Mouse (Mus musculus): ENCODE data around the gene Rai1. TPM values are rescaled to one million over a fixed set of nuclear protein-coding genes. Genes with fewer than 3 reads are reported as not detected.

Rai1 gene
- polyA plus RNA-seq, 1 experiment from 2014 or later = 28.1 TPM

DNA sequence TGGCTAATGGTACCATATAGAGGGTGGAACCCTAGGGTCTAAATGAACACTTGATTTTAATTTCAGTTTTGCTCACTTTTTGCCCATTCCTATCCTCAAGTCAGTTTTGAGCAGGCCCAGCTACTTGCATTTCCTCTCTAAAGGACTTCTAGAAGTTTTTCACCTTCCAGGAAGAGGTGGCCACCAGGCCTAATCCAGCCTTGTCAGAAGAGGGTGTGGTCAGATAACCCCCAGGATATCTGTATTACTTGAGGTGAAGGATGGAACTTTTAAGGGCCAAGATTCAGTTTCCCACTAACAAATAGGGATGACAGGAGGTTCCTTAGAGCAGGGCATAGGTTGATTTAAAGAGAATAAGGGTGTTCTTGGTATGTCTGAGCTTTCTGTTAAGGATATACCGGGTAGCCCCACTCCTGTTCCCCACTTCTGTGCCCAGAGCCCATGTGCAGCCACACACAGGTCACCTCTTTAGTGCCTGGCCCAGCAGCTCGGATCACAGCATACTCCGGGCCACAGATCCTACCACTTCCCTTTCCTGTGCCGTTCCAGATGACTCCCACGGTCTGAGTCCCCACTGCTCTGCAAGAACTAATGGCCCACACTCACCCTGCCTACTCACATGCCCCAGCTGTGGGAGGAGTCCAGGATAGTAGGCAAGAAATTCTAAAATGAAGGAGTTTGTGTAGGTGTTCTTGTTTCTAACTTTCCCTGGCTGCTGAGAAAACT lies 14.0 kb upstream of the Rai1 start:
- ATAC-seq (ENCODE audit: low FRiP score) = no peak
- 77% methylated on average over 5 of the region's 5 CpGs for WGBS

DNA sequence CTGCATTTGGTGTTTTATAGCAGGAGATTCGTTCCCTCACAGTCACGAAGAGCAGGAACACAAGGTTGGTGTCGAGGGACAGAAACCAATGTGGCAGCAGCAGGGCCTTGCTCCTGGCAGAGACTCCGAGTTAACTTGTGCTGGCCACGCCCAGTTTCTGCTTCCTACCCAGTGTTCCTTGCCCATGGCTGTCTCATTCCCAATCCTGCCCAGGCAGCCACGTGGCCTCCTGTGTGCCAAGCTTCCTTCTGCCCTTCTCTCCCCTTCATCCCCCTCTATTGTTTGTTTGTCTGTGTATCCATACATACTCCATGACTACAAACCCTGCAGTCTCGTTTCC lies 13.4 kb upstream of the Rai1 start:
- Histone ChIP-seq H3K4me3 (ENCODE audit: low read depth, low read length) (no peak overlapping the region), H3K4me2 (replicated peaks; ENCODE audit: low read depth, low read length) (no peak overlapping the region), H3K9me3 (ENCODE audit: control insufficient read depth, low read length) (no peaks in the 10 kb centered on the region), H3K36me3 (ENCODE audit: control insufficient read depth, insufficient read depth, low read length) (no peaks in the 10 kb centered on the region), H3K27me3 (ENCODE audit: control insufficient read depth, insufficient read depth, low read length) (no peaks in the 10 kb centered on the region), H3K9ac (ENCODE audit: low read depth, low read length) (no peak overlapping the region), H3K4me1 (replicated peaks; ENCODE audit: control insufficient read depth, insufficient read depth, low read length) (peaks cover 8% of the 10 kb centered on the region), H3K27ac (ENCODE audit: low read depth, low read length) (no peak overlapping the region)
- 69% methylated on average over 7 of the region's 7 CpGs for WGBS
- ATAC-seq (ENCODE audit: low FRiP score) (no peak), DNase-seq (ENCODE audit: low spot score) (no peak)

More for the DNA sequence above, 14.0 kb upstream of the Rai1 start:
- Histone ChIP-seq H3K27me3 (ENCODE audit: control insufficient read depth, insufficient read depth, low read length) (no peaks in the 10 kb centered on the region), H3K27ac (ENCODE audit: low read depth, low read length) (no peak overlapping the region), H3K9ac (ENCODE audit: low read depth, low read length) (no peak overlapping the region), H3K4me1 (replicated peaks; ENCODE audit: control insufficient read depth, insufficient read depth, low read length) (peaks cover 8% of the 10 kb centered on the region), H3K4me3 (ENCODE audit: low read depth, low read length) (no peak overlapping the region), H3K9me3 (ENCODE audit: control insufficient read depth, low read length) (no peaks in the 10 kb centered on the region), H3K36me3 (ENCODE audit: control insufficient read depth, insufficient read depth, low read length) (no peaks in the 10 kb centered on the region), H3K4me2 (replicated peaks; ENCODE audit: low read depth, low read length) (no peak overlapping the region)
- no peak for DNase-seq (ENCODE audit: low spot score)

DNA sequence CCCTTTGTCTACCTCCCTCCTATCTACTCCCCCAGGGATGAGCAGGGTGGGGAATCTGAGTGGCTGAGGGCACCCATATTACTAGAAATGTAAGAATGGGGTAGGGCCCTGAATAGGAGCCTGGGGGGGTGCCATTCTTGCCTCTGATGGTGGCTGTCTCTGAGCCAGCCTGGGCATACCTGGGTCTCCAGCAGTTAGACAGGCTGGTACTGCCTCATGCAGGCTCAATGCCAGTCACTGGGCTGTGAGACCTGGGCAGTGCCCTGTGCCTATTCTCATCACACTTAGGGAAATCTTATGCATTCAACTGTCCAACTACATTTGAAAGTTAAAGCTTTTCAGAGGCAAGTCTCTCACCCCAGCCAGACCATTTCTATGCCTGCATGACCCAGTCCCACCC lies 11.6 kb upstream of the Rai1 start:
- no peaks in the 10 kb centered on the region for H3K9me3 ChIP-seq (ENCODE audit: control insufficient read depth, low read length)
- DNase-seq (ENCODE audit: low spot score) (no peak), ATAC-seq (ENCODE audit: low FRiP score) (no peak)
- H3K27ac ChIP-seq (ENCODE audit: low read depth, low read length) = peak overlapping the region; percentile 76
- H3K9ac ChIP-seq (ENCODE audit: low read depth, low read length) = no peak overlapping the region
- no peak overlapping the region for H3K4me3 ChIP-seq (ENCODE audit: low read depth, low read length)
- no peak overlapping the region for H3K4me2 ChIP-seq (replicated peaks; ENCODE audit: low read depth, low read length)
- H3K4me1 ChIP-seq (replicated peaks; ENCODE audit: control insufficient read depth, insufficient read depth, low read length) = peaks cover 8% of the 10 kb centered on the region
- no peaks in the 10 kb centered on the region for H3K27me3 ChIP-seq (ENCODE audit: control insufficient read depth, insufficient read depth, low read length)
- H3K36me3 ChIP-seq (ENCODE audit: control insufficient read depth, insufficient read depth, low read length) = no peaks in the 10 kb centered on the region

DNA sequence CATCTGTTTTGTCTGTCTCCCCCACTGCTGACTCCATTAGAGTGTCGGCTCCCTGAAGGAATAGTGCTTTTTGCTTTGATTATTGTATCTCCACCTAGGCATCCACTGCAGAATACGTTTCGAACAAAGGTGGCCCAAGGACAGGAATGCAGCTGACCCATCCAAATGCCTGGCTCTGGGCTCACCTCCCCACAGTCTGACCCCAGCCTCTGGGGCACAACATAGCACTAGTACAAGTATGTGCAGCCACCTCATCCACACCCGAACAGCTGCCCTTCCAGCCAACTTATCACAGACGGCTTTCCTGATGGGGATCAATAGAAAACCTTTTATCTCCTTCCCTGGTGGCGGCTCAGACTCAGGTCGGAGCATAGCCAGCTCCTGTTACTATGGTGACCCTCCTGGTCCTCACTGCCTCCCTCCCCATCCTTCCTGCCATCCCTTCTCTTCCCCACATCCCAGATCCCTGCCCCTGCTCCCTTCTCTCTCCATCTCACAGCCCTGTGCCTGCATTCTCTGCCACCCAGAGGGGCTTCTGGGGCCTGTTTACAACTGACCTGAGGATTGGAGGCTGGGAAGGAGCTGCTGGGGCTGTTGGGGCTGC lies 10.7 kb upstream of the Rai1 start:
- no peaks in the 10 kb centered on the region for H3K36me3 ChIP-seq (ENCODE audit: control insufficient read depth, insufficient read depth, low read length)
- whole genome bisulfite sequencing = 36% methylated on average over 7 of the region's 7 CpGs
- peak overlapping the region; percentile 76 for H3K27ac ChIP-seq (ENCODE audit: low read depth, low read length)
- no peak overlapping the region for H3K4me2 ChIP-seq (replicated peaks; ENCODE audit: low read depth, low read length)
- peak; percentile 71 for ATAC-seq (ENCODE audit: low FRiP score)
- no peaks in the 10 kb centered on the region for H3K27me3 ChIP-seq (ENCODE audit: control insufficient read depth, insufficient read depth, low read length)
- DNase-seq (ENCODE audit: low spot score) = peak; percentile 31
- H3K4me1 ChIP-seq (replicated peaks; ENCODE audit: control insufficient read depth, insufficient read depth, low read length) = peaks cover 8% of the 10 kb centered on the region
- no peak overlapping the region for H3K4me3 ChIP-seq (ENCODE audit: low read depth, low read length)
- H3K9me3 ChIP-seq (ENCODE audit: control insufficient read depth, low read length) = no peaks in the 10 kb centered on the region
- no peak overlapping the region for H3K9ac ChIP-seq (ENCODE audit: low read depth, low read length)

DNA sequence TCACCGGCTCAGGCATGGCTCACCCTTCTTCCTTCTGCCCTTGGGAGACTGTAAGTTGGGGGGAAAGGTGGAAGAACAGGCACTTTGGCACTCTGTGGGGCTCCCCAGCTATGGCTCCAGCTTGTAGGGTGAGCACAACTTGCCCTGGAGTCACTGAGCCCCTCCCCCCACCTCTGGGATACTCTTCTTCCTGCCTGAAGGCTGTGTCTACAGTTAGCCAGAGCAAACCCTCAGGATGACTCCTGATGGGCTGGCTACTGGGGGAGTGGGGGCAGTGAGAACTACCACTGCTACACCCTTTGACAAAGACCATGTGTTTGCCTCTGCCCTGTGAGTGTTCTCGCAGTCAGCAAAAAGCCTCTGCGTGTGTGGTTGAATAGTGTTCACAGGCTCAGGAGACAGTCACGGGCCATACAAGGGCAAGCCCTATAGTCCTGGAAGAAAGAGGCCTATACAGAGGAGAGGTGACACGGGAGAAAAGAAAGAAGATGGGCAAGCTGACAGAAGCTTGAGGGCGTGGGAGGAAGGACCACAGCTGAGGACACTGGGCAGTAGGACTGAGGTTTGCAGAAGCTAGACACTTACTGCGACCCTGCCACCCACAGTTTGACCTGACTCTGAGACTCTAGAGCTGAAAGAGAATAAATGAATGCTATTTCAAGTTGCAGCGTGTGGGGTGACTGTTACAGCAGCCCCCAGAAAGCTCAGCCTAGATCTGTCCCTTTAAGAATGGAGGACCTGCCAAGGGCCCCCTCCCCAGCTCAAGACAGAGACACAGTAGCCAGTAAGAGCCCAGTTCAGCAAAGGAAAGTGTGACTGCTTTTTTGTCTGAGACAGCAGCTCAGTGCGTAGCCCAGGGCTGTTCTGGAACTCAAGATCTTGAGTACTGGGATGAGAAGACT lies 9.7 kb upstream of the Rai1 start:
- Histone ChIP-seq H3K36me3 (ENCODE audit: control insufficient read depth, insufficient read depth, low read length) (no peaks in the 10 kb centered on the region), H3K4me2 (replicated peaks; ENCODE audit: low read depth, low read length) (no peak overlapping the region), H3K27me3 (ENCODE audit: control insufficient read depth, insufficient read depth, low read length) (no peaks in the 10 kb centered on the region), H3K4me3 (ENCODE audit: low read depth, low read length) (no peak overlapping the region), H3K9me3 (ENCODE audit: control insufficient read depth, low read length) (no peaks in the 10 kb centered on the region), H3K9ac (ENCODE audit: low read depth, low read length) (peak overlapping the region; percentile 16; the same call in 1 of the 2 replicates), H3K4me1 (replicated peaks; ENCODE audit: control insufficient read depth, insufficient read depth, low read length) (peaks cover 8% of the 10 kb centered on the region), H3K27ac (ENCODE audit: low read depth, low read length) (peak overlapping the region; percentile 76)
- peak; percentile 43; the same call in 1 of the 2 replicates for ATAC-seq (ENCODE audit: low FRiP score)
- DNase-seq (ENCODE audit: low spot score) = peak; percentile 39
- WGBS = 39% methylated on average over 9 of the region's 9 CpGs

DNA sequence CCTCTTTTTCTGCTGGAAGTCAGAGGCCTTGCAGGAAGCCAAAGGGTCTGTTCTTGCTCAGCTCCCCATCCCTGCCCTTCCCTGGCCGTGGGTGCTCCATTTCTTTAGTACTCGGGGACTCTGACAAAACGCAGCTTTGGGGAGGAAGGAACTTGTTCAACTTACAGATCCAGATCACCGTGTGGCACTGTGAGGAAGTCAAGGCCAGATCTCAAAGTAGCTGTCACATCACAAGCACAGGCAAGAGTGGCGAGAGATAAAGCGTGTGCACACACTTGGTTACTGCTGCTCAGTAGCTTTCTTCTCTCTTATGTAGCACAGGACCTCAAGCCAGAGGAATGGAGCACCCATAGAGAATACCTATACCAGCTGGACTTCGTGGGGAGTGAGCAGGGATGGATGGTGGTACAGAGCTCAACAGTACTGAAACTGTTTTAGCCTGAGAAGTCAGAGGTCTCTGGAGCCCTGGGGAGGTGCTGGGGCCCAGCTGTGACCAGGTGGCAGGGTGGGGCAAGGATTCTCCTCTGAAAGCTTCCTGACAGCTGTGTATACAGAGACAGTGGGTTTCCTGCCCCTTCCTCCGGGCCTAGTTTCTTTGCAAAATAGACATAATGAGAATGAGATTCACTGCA lies 5.1 kb upstream of the Rai1 start:
- H3K9me3 ChIP-seq (ENCODE audit: control insufficient read depth, low read length) = no peaks in the 10 kb centered on the region
- no peak overlapping the region for H3K4me2 ChIP-seq (replicated peaks; ENCODE audit: low read depth, low read length)
- no peaks in the 10 kb centered on the region for H3K27me3 ChIP-seq (ENCODE audit: control insufficient read depth, insufficient read depth, low read length)
- no peak overlapping the region for H3K4me3 ChIP-seq (ENCODE audit: low read depth, low read length)
- H3K36me3 ChIP-seq (ENCODE audit: control insufficient read depth, insufficient read depth, low read length) = no peaks in the 10 kb centered on the region
- ATAC-seq (ENCODE audit: low FRiP score) (no peak), DNase-seq (ENCODE audit: low spot score) (no peak)
- WGBS = 67% methylated on average over 8 of the region's 8 CpGs
- H3K9ac ChIP-seq (ENCODE audit: low read depth, low read length) = no peak overlapping the region
- no peak overlapping the region for H3K27ac ChIP-seq (ENCODE audit: low read depth, low read length)
- H3K4me1 ChIP-seq (replicated peaks; ENCODE audit: control insufficient read depth, insufficient read depth, low read length) = peaks cover 8% of the 10 kb centered on the region

DNA sequence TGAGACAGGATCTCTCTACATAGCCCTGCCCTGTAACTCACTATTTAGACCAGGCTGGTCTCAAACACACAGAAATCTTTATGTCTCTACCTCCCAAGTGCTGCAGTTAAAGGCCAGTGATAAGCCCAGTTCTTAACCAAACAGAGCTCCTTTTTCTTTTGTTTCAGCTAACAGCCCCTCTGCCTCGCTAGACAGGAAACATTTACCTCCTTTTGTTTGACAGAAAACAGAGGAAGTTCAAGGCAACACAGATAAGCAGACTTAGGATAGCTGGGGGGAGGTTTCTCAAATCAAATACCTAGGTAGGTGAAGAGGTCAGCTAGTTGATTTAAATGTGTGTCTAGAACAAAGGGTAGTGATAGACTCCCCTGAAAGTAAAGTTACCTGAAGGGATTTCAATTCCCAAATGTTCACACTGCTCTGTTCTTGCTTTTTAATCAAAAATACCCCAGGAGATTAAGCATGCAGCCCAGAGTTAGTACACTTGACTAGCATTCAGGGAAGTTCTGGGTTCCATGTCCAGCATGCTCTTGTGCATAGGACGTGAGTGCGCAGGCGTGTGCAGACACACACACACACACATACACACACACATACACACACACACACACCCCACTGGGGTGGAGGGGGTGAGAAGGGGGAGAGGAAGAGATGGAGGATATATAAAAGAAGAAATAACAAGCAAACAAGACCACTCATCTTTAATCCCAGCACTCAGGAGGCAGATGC lies 3.8 kb upstream of the Rai1 start:
- DNase-seq (ENCODE audit: low spot score) (no peak), ATAC-seq (ENCODE audit: low FRiP score) (no peak)
- no peak overlapping the region for H3K9ac ChIP-seq (ENCODE audit: low read depth, low read length)
- no peaks in the 10 kb centered on the region for H3K27me3 ChIP-seq (ENCODE audit: control insufficient read depth, insufficient read depth, low read length)
- no peaks in the 10 kb centered on the region for H3K4me1 ChIP-seq (replicated peaks; ENCODE audit: control insufficient read depth, insufficient read depth, low read length)
- no peak overlapping the region for H3K4me2 ChIP-seq (replicated peaks; ENCODE audit: low read depth, low read length)
- H3K27ac ChIP-seq (ENCODE audit: low read depth, low read length) = no peak overlapping the region
- no peak overlapping the region for H3K4me3 ChIP-seq (ENCODE audit: low read depth, low read length)
- H3K36me3 ChIP-seq (ENCODE audit: control insufficient read depth, insufficient read depth, low read length) = no peaks in the 10 kb centered on the region
- 88% methylated on average over 4 of the region's 4 CpGs for WGBS
- no peaks in the 10 kb centered on the region for H3K9me3 ChIP-seq (ENCODE audit: control insufficient read depth, low read length)

DNA sequence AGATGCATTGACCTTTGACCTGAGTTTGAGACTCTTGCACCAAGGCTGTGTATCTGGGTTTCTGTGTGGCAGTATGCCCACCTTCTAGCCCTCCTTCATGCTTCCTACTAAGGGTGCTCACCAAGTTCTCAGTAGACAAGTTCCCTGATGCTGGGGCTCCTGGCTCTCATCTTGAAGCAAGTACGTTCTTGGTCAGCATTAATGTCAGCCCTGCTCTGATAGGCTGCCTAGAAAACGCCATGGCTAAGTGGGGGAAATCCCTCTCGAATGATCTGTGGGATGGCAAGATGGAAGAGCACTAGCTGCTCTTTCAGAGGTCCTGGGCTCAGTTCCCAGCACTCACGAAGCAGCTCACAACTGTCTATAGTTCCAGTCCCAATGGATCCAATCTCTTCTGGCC lies 2.8 kb upstream of the Rai1 start:
- H3K4me1 ChIP-seq (replicated peaks; ENCODE audit: control insufficient read depth, insufficient read depth, low read length) = peaks cover 4% of the 10 kb centered on the region
- no peak overlapping the region for H3K9ac ChIP-seq (ENCODE audit: low read depth, low read length)
- no peaks in the 10 kb centered on the region for H3K27me3 ChIP-seq (ENCODE audit: control insufficient read depth, insufficient read depth, low read length)
- H3K4me3 ChIP-seq (ENCODE audit: low read depth, low read length) = no peak overlapping the region
- ATAC-seq (ENCODE audit: low FRiP score) (no peak), DNase-seq (ENCODE audit: low spot score) (no peak)
- no peaks in the 10 kb centered on the region for H3K36me3 ChIP-seq (ENCODE audit: control insufficient read depth, insufficient read depth, low read length)
- H3K4me2 ChIP-seq (replicated peaks; ENCODE audit: low read depth, low read length) = no peak overlapping the region
- no peak overlapping the region for H3K27ac ChIP-seq (ENCODE audit: low read depth, low read length)
- H3K9me3 ChIP-seq (ENCODE audit: control insufficient read depth, low read length) = no peaks in the 10 kb centered on the region
- WGBS = 79% methylated on average over 4 of the region's 4 CpGs

All from hindbrain, embryonic 11.5 days (tissue).